Mouse (Mus musculus): Measurements from ENCODE around the gene Rbfox3. TPM values are rescaled to one million over a fixed set of nuclear protein-coding genes. Genes with fewer than 3 reads are reported as not detected.

Gene Rbfox3
- total RNA-seq, 2 experiments from 2014 or later = not detected

DNA sequence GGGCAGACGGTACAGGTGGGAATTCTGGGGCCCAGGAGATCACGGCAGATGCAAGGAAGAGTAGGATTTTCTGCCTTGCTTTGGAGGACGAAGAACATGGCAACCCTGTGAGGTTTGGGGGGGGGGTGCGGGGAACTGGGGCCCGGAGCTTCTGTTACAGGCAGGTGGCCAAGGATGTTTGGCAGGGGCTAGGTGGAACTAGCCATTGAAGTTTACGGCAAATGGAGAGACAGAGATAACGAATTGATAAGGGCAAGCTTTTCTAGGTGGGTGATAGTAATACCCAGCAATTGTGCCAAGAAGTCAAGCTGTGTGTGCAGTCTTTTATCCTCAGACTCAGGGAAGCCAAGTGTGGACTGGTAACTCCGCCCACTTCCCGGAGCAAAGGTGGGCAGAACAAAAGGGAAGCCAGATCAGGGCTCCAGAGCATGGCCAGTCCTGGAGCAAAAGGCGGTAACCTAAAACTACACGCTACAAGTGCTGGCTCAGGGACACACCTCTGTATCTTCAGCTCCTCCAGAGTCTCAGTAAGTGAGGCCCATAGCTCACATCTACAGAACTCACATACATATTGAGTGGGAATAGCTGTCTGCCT, 443.9 kb downstream of the Rbfox3 start:
- ATAC-seq (replicated peaks; ENCODE audit: poor library complexity, severe bottlenecking) = 0 out of 2 replicates have a peak, but pooled peaks have one; percentile 28

DNA sequence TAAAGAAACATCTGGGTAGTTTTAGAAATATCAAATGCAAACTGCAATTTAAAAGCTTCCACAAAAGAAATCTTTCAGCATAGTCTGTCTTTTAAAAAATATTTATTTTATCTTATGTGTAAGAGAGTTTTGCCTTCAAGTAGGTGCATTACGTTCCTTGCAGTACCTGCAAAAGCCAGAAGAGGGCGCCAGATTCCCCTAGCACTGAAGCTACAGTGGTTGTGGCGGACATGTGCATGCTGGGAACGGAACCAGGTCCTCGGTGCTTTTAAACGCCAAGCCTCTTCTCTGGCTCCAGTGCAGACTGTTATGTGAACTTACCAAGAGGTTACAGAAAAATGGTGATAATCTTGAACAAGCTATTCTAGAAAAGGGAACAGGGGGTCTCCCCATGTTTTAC, 451.1 kb downstream of the Rbfox3 start:
- no peak for ATAC-seq (replicated peaks; ENCODE audit: poor library complexity, severe bottlenecking)

DNA sequence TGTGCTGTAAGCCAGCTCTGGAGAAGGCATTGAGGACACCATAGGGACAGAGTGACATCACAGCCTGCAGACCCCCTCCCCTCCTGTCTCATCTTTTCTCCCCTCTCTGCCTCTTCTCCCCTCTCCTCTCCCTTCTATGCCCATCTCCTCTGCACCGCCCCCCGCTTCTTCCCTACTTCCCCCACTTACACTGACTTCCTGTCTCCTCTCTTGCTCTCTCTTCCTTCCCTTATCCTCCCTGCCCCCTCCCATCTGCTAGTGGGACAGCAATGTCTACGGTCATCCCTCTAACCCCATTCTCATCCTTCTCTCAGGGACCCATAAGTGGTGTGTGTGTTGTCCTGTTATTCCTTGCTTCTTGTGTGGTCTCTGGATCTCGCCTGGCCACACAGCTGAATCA, 451.9 kb downstream of the Rbfox3 start:
- ATAC-seq (replicated peaks; ENCODE audit: poor library complexity, severe bottlenecking) = peak; percentile 68

DNA sequence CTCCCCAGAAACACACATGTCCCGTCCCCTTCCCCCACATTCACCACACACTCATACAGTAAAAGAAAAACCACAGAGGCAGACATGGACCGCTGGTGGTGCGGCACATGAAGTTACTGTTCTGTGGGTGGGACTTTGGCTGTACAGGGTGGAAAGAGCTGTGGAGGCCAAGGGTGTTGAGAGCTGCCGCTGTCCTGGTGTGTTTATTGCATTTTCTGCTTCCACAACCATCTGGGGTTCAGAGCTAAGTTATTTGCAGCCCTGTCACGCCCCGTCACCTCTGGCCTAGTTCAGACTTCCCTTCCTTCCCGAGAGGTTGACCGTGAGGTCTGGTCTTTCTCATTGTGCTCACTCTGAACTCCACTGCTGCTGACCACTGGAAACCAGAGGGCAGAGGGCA, 452.3 kb downstream of the Rbfox3 start:
- peak; percentile 18; the same call in 1 of the 2 replicates for ATAC-seq (replicated peaks; ENCODE audit: poor library complexity, severe bottlenecking)

DNA sequence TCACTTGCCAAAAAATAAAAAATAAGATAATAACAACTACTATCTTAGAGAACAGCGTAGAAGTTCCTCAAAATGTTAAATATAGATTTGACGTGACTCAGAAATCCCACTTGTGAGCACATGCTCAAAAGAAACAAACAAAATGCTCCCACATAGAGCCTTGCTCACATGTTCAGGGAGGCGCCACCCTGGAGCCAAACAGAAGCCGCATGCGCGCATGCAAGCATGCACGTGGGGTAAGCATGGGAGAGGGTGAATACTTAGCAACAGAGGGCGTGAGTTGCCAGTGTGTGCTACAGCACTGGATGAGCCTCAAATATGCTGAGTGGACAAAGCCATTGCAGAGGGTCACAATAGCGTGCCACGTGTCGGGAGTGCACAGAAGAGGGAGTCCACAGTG, 454.5 kb downstream of the Rbfox3 start:
- ATAC-seq (replicated peaks; ENCODE audit: poor library complexity, severe bottlenecking) = no peak

DNA sequence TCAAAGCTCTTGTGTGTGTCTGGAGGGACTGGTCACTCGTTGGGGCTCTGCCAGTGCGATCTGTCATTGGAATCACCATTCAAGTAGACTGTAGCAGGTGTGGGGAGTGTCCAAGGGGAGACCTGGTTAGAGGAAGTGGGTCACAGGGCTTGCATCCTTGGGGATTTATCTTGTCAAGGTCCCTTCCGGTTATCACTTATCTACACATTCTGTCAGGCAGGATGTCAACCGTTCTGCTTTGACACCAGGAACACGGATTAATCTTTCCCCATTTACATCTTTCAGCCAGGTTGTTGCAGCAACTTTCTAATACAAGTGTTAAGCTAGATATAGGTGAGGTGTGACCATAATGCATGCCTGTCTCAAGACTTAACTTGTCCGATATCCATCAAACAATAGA, 455.6 kb downstream of the Rbfox3 start:
- ATAC-seq (replicated peaks; ENCODE audit: poor library complexity, severe bottlenecking) = no peak

DNA sequence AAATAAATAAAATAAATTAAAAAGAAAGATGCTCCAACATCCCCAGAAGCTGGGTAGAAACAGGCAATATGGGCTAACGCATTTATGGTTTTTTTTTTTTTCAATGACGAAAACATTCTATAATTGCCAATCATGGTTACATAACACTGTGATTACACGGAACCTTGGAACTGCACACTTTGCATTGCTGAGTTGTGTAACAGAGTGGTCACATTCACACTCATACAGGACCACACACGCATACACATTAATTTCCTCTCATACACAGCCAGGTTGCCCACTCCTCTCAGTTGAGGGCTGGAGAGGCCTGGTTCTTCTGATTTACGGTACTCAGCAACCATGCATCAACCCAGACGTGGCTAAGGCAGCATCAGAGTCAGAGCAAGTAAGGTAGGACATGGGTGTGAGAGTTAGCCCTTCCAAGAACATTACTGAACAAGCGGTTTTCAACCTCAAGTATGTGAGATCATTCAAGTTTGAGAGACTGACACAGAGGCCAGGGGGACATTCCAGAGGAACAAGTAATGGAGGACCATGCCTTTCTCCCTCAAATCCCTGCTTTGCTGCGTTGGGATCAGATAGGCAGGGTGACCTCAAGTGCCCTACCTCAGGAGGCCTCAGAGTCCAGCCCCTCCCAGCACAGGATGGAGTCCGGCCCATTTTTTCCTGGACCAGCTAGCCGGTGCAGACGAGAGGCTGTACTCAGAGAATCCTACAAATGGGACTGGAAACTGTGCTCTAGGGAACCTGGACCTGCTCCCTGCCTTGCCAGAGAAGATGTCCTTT, 457.3 kb downstream of the Rbfox3 start:
- peak; percentile 82 for ATAC-seq (replicated peaks; ENCODE audit: poor library complexity, severe bottlenecking)

DNA sequence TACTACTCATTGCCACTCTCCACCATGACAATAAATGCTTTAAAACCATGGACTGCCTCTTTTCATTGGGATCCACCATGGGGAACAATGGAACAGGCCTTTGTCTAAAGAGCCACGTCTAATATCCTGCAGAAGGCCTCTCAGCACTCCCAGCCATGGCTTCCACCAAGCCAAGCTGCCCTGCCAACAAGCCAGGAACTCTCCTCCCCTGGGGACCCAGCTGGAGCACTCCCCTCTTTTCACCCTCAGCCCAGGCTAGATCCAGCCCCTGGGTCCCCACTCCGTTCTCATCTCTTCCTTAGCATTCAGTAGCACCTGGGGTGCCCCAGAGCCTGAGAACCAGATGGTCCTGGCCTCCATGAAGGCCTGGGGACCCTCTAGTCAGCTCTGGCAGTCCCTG, 458.4 kb downstream of the Rbfox3 start:
- ATAC-seq (replicated peaks; ENCODE audit: poor library complexity, severe bottlenecking) = no peak

DNA sequence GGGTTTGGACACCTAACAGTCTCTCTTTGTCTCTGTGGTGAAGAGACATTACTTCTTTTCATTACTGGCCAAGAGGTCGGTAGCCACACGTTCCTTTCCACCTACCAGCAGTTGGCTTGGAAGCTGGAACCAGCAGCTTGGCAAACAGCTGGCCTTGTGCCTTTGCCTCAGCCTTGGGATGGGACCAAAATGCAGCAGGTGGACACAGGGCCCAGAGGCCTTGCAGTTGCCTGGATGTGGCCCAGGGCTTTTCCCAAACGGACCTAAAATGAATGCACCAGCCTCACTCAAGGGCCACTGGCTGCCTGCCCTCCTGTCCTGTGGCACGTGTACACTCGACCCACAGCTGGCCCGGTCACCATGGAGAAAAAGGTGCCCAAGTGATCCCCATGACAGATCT, 460.2 kb downstream of the Rbfox3 start:
- no peak for ATAC-seq (replicated peaks; ENCODE audit: poor library complexity, severe bottlenecking)

DNA sequence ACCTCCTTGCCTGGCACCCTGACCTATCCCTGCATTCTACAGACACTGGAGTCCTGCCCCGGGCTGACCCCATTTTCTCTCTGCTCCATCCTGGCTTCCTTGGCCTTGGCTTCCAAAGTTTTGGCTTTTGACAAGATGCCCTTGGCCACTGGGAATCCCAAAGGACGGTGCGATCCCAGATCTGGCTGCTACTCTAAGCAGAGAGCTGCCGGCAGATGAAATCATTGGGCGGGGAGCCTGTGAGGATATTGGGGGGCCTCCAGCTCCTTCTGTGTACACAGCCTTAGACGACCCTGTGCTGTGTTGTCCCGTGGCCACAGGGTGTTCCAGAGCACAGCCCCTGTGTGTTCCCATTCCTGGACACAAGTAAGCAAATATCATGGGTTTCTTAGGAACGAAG, 463.0 kb downstream of the Rbfox3 start:
- no peak for ATAC-seq (replicated peaks; ENCODE audit: poor library complexity, severe bottlenecking)

DNA sequence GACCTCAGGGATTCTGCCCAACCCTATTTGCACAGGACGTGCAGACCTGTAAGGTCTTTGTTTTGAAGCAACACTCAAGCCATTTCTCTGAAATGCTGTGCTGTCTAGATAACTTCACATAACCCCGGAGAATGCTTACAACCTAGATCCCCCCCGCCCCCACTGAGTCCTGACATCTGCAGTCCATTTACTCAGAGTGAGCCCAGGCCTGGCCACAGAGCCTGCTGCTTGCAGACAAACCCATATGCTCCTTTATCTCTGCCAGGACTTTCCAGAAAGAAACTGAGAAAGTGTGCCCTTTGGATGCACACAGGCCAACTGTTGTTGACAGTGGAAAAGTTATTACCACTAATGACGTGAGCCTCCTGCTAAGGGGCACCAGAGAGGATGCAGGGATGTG, 464.1 kb downstream of the Rbfox3 start:
- ATAC-seq (replicated peaks; ENCODE audit: poor library complexity, severe bottlenecking) = no peak

DNA sequence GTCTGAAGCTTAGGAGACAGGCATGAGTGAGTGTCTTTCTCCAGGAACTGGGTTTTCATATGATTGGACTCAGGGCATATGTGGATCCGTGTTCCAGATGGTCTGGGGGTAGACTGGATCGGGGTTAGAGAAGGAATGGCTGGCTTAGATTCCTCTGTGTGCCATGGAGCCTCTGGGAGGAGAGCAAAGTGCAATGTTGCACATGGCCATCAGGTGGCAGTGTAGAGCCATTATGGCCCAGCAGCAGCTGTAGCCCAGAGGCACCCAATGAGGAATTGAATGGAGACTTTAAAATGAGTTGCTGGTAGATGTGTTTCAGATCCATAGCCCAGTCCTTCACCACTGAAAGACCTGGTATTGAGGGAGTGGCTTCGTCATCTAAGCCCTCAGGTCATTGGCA, 465.6 kb downstream of the Rbfox3 start:
- peak; percentile 75 for ATAC-seq (replicated peaks; ENCODE audit: poor library complexity, severe bottlenecking)

DNA sequence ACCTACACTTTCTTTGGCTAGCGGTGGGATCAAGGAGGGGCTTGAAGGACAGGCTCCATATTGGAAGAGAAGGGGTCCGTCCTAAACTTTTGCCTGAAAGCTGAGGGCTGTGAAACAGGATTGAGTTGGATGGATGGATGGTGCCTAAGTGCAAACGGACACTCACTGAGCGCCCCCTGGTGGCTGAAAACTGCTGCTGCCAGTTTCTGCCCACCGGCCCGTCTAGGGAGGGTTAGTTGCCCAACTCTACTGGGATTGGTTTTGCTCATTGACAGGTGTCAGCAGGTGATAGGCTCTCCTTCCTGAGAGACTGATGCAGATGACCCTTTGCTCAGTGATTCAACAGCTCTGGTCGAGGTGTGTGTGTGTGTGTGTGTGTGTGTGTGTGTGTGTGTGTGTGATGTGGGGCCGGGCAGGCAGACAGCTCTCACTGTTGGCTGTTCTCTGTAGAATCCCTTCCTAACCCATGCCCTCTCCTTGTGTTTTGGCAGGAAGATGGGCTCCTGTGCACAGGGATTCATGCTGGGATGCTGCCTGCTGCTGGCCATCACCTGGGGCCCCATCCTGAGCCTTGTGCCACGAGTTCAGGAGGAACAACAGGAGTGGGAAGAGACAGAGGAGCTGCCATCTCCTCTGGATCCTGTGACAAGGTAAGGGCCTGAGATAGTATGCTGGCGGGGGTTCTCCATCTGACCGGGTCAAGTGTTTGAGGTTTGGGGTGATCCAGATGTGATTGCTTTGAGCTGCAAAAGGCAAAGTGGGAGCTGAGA, 468.0 kb downstream of the Rbfox3 start:
- peak; percentile 68 for ATAC-seq (replicated peaks; ENCODE audit: poor library complexity, severe bottlenecking)

DNA sequence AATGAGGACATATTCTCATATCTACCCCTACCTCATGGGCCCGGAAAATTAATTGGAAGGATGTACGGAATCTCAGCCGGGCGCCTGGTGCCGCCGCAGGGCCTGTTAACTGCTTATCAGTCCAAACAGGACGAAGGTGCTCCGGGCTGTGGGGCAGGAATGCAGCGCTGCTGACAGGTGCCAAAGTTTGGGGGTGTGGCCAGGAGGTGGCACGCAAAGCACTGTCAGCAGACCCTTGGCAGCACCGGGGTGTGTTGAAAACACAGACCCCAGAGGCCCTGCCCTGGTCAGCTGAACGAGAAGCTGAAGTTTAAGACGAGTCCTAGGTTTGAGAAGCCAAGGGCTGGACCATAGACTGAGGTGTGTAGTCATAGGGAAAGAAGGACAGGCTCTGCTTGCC, 468.7 kb downstream of the Rbfox3 start:
- ATAC-seq (replicated peaks; ENCODE audit: poor library complexity, severe bottlenecking) = no peak

Other genes with a start within 250 kb of the Rbfox3 start
- gene Enpp7, start 76.6 kb upstream of the Rbfox3 start, total RNA-seq (2014; fragmentation: Nextera tagmentation) = not detected in 2 replicates
- gene Enpp7, start 76.6 kb upstream of the Rbfox3 start, total RNA-seq (2017) = not detected in 2 replicates
- gene Cbx2, start 111.4 kb upstream of the Rbfox3 start, total RNA-seq (2014; fragmentation: Nextera tagmentation) = 0.88 and 5.0 TPM in 2 replicates
- 2.1 and 2.6 TPM in 2 replicates for gene Cbx2, start 111.4 kb upstream of the Rbfox3 start, total RNA-seq (2017)
- 3.6 TPM in 2 replicates for gene Cbx8, start 129.4 kb upstream of the Rbfox3 start, total RNA-seq (2014; fragmentation: Nextera tagmentation)
- gene Cbx8, start 129.4 kb upstream of the Rbfox3 start, total RNA-seq (2017) = 1.5 and 3.2 TPM in 2 replicates
- 15.8 and 18.8 TPM in 2 replicates for gene Cbx4, start 174.6 kb upstream of the Rbfox3 start, total RNA-seq (2014; fragmentation: Nextera tagmentation)
- 27.4 and 38.2 TPM in 2 replicates for gene Cbx4, start 174.6 kb upstream of the Rbfox3 start, total RNA-seq (2017)

Data from granulocyte monocyte progenitor cell, adult 5-6 weeks (primary cell).